Mouse (Mus musculus): ENCODE measurements around the gene Cul5.

DNA sequence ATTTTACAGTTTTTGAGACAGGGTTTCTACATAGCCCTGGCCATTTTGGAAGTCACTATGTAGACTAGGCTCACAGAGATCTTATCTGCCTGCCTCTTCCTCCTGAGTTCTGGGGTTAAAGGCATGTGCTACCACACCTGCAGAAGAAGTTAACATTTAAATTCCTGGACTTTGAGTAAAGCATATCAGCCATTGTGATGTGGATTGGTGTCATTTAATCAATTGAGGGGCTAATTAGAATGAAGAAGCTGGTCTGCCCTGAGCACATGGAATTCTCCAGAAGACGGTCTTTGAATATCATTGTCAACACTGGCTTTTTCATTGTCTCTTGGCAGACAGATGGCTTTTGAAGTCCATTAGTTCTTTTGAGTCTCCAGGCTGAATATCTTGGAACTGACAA lies 11.0 kb upstream of the Cul5 start:
- TF ChIP-seq CTCF (IDR thresholded peaks at IDR 0.05; ENCODE audit: extremely low read depth, insufficient read length, insufficient replicate concordance, low read depth, low read length) (no peak), POLR2A (IDR thresholded peaks at IDR 0.05; ENCODE audit: low read depth, low read length) (no peak)

Measured in small intestine, adult 2 months (tissue).